Mouse (Mus musculus): ENCODE data around the gene Dnmt3a.
A peak's percentile ranks its signal among the peaks of the same experiment; 100 is the strongest.

The Dnmt3a gene

GRCm38 (mm10) chr12:3787541-3787940 is 18.3 kb upstream of the Dnmt3a start:
- DNase-seq = no peak

GRCm38 (mm10) chr12:3788421-3789051 is 17.3 kb upstream of the Dnmt3a start:
- no peak for DNase-seq

- peak in 1 of 2 experiments; percentile 29 for DNase-seq
Observed at GRCm38 (mm10) chr12:3789626-3790185, 16.1 kb upstream of the Dnmt3a start.

GRCm38 (mm10) chr12:3791257-3791656 is 14.6 kb upstream of the Dnmt3a start:
- no peak for DNase-seq

DNA sequence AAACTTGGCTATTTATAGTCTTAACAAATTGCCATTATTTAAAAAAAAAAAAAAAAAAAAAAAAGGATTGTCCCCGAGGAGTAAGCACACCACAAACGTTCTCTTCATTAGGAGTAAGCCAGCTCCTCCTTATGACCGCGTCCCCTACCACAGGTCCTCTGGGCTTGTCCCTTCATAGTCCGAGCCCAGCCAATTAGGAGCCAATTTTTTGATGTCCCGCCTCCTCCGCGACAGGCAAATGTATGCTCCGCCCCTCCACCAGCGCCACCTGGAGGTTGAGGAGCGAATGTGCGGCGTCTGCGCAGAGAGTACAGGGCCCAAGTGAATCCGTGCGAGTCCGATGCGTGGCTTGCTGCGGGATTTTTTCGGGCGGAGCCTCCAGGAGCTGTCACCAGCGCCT is 14.1 kb upstream of the Dnmt3a start:
- DNase-seq = peak; percentile 88 to 90

- DNase-seq = no peak
Observed at GRCm38 (mm10) chr12:3792248-3792647, 13.6 kb upstream of the Dnmt3a start.

- no peak for DNase-seq
Observed at GRCm38 (mm10) chr12:3795569-3795968, 10.2 kb upstream of the Dnmt3a start.

DNA sequence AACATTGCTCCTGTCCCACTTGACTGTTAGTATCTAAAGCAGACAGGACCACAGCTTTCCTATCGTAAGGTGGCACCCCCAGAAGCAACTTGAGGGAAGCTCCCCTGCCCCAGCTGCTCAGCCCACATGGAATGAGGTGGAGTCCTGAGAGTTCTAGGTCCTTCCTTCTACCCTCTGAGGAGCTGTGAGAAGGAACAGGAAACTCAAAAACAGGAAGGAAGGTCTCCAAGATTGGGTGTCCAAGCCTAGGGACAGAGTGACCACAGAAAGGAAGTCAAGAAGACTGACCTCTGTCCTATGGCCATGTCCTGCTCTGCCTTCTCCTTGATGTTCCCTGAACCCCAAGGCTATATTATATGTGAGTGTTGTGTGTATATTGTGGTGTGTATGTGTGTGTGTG is 6.3 kb upstream of the Dnmt3a start:
- no peak for DNase-seq

GRCm38 (mm10) chr12:3806271-3806684 is 471 bp downstream of the Dnmt3a start:
- DNase-seq = peak; percentile 86

- peak; percentile 74 to 82 for DNase-seq
Observed at GRCm38 (mm10) chr12:3806703-3807547, 1.1 kb downstream of the Dnmt3a start.

DNA sequence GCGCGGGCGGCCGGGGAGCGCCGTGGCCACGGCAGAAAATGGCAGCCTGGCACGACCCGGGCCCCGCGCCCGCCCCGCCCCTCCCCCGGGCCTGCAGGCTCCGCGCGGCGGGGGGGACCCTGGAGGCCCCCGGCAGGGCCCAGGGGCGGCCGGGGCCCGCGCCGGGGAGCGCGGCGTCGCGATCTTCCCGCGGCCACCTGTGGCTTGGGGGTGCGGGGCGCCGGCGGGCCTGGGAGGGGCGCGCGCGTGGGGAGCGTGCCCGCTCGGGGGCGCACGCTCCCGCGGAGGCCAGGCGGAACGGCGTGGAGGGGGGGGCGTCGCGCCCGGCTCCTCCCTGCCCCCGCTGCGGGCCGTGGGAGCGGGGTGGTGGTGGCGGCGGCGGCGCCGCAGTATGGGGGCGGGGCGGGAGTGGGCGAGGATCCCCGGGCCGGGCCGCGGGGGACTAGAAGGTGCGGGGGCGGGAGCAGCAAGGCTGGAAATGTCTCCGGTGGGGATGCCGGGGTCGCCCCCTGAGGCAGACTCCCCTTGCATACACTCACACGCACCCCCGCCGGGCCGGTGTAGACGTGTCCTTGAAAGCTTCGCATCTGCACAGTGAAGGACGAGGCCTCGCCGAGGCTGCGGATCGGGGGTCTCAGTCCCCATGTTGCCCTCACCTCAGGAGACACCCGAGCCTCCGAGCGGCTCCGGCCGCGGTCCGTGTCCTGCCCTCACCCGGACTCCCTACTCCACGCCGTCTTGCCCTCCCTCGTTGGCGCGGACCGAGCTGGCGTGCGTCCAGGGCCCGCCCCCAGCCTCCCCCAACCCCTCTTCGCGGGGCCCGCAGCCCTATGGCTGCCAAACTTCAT is 2.0 kb downstream of the Dnmt3a start:
- DNase-seq = peak; percentile 66 to 77

GRCm38 (mm10) chr12:3808396-3808981 is 2.7 kb downstream of the Dnmt3a start:
- DNase-seq = no peak

DNA sequence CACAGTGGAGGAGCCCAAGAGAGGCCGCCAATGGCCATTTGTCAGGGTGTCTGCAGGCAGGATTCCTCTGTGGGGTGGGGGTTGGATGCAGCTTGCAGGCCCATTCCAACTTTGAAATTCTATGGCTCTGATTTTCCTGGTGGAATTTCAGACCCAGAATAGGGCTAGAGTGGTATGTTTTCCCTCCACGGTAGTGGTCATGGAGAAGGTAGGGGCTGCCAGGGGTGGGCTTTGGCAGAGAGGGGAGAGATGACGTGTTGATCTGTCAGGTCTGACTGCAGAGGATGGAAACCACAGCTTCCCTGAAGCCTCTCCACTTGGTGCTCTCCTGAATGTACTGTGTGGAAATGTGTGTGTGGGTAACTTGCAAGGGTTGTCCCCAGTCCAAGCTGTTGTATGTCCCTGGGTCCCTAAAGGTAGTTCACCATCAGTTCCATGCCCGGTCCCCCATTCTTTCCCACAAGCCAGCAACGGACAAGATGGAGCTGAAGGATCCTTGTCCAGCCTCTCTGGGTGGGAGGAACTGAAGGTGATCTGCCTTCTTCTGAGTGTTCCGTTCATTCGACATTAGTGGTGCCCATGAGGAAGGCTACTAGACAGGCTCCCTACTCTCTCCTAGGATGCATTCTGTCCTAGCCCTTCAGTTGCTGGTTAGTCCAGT is 3.8 kb downstream of the Dnmt3a start:
- DNase-seq = no peak

- DNase-seq = no peak
Observed at GRCm38 (mm10) chr12:3810455-3810854, 4.6 kb downstream of the Dnmt3a start.

GRCm38 (mm10) chr12:3811596-3811995 is 5.8 kb downstream of the Dnmt3a start:
- no peak for DNase-seq

DNA sequence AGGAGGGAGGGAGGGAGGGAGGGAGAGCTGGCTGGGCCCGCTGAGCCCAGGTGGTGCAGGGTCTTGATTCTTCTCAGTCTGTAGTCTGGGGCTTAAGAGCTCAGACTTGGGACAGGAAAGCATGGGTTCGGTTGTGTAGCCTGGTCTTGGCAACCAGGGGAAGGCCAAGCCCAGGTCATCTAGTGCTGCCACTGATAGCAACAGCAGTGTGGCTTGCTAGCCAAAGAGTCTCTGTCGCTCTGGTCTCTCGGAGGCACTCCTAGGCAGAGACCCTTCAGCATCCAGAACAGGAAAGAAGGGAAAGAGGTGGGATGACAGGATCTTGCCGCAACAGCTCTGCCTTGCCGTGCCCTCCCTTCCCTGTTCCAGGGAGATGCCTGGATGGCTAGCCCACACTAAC is 6.4 kb downstream of the Dnmt3a start:
- no peak for DNase-seq

DNA sequence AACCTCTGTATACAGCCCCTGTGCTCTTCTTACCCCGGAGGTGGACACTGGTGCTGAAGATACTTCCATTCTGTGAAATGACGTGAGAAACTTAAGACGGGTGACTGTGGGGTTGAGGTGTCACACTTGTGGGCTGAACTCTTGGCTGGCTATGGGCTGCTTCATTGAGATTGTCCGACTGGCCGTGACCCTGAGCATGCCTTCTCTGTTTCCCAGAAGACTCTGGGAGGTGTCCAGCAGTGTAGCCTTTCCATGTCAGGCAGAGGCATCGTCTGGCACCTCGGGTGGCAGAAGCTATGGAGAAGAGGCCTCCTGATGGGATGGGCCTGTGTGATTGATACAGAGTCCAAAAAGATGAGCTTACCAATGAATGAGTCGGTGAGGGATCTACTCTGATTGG is 7.3 kb downstream of the Dnmt3a start:
- no peak for DNase-seq

DNA sequence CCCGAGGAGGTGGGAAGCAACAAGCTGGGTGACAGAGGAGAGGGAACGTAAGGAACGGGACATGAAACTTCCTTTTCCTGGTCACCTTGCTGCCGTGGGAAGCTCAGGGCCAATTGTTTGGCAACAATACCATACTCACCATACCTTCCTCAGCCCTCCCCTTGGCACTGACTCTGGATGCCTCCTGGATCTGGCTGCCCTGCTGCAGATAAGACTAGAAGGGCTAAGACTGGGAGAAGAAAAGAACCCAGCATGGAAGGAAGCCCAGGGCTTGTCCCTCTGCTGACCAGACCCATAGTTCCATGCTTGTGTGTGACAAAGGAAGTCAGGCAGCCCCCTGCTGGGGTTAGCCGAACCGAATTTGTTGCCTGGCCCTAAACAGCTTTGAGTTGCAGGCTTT is 9.6 kb downstream of the Dnmt3a start:
- DNase-seq = no peak

DNA sequence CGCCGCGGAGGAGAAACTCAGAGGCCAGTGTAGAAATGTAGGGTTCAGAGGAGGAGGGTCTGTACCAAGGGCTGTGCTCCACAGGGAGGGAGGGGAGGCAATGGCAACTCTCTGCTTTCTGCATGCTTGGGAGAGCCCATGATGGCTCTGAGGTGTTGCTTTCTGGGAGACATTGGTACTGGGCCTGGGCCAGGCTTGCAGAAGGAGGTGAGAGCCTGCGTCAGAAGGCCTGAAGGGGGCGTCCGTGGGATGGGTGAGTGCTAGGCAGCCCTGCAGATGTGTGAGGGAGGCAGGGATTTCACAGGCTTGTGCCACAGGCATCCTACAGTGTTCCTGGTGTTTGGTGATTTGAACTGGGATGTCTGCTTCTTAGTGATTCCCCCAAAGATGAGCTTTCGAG is 11.2 kb downstream of the Dnmt3a start:
- no peak for DNase-seq

- no peak for DNase-seq
Observed at GRCm38 (mm10) chr12:3817566-3817965, 11.8 kb downstream of the Dnmt3a start.

DNA sequence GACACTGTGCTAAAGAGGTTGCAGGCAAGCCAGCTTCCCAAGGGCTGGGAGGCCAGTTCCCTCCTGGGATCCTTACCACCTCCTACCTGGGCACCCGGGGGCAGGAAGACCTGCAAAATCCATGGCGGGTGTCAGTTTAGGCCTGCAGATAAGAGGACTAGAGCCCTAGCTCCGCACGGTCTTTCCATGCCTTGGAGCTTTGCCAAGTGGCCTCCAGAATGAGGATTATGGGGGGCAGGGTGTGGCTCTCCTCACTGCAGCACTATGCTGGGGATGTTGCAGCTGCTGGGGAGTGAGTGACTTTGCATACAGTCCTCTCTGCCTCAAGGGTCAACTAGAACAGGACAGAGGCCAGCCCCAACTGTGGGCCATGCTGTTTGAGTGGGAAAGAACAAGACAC is 14.1 kb downstream of the Dnmt3a start:
- DNase-seq = no peak

DNA sequence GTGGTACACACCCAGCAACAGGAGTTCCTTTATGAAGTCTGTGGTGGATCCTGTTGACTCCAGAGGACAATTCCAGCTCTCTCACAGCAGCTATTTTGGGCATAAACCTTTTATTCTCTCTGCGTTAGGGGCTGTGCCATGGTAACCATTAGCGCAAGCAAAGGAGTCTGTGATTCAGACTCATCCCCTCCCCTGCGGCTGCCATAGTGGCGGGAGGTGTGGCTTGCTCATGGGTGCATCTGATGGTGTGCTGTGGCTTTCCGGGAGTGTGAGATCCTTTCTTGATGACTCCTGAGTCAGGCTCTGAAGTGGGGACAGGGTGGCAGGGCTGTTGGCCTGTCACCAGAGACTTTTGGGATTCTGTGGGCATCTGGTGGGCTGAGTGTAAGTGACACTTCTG is 17.6 kb downstream of the Dnmt3a start:
- peak in 1 of 2 experiments; percentile 42 for DNase-seq

Measured in thymus, postnatal 36 days (tissue).